Mouse (Mus musculus) limb, embryonic 14.5 days (tissue): ENCODE measurements around the gene Ctla4. TPM values are rescaled to one million over a fixed set of nuclear protein-coding genes. Genes with fewer than 3 reads are reported as not detected.

Experiments used
- ATAC-seq: fragments of 200-750 bp; cut with Nextera tagmentation; 2 replicates; pipeline ENCODE4 v1.8.0; 2017; ENCODE audit warnings: low read depth, moderate number of reproducible peaks, moderate TSS enrichment; ENCODE audit not compliant: low FRiP score
- DNase-seq: peaks from one replicate; pipeline ENCODE4 v3.0.0-alpha.2; 2015; ENCODE audit warnings: low spot score
- H3K27ac ChIP-seq: fragments of 300-500 bp; sonication (generic); replicated peaks from 2 replicates; pipeline ENCODE4 v1.5.1; 2014; ENCODE audit warnings: low read depth, mild to moderate bottlenecking, low read length, moderate library complexity, mixed read lengths
- H3K27me3 ChIP-seq: fragments of 300-500 bp; sonication (generic); 2 replicates; pipeline ENCODE4 v1.6.1; 2014; ENCODE audit warnings: low read length, mixed read lengths; ENCODE audit not compliant: control insufficient read depth, insufficient read depth
- H3K36me3 ChIP-seq: fragments of 300-500 bp; sonication (generic); 2 replicates; pipeline ENCODE4 v1.6.1; 2014; ENCODE audit warnings: mild to moderate bottlenecking, low read length, moderate library complexity, mixed read lengths; ENCODE audit not compliant: control insufficient read depth, insufficient read depth
- H3K4me1 ChIP-seq: fragments of 300-500 bp; sonication (generic); 2 replicates; pipeline ENCODE4 v1.6.1; 2014; ENCODE audit warnings: antibody characterized with exemption, low read length, mixed read lengths; ENCODE audit not compliant: control insufficient read depth, insufficient read depth
- H3K4me2 ChIP-seq: fragments of 300-500 bp; sonication (generic); replicated peaks from 2 replicates; pipeline ENCODE4 v1.6.1; 2014; ENCODE audit warnings: low read depth, mild to moderate bottlenecking, low read length, moderate library complexity; ENCODE audit not compliant: severe bottlenecking
- H3K4me3 ChIP-seq: fragments of 300-500 bp; sonication (generic); replicated peaks from 2 replicates; pipeline ENCODE4 v1.5.1; 2014; ENCODE audit warnings: low read length
- H3K9ac ChIP-seq: fragments of 300-500 bp; sonication (generic); 2 replicates; pipeline ENCODE4 v1.6.1; 2014; ENCODE audit warnings: mild to moderate bottlenecking, low read depth, low read length, moderate library complexity; ENCODE audit not compliant: severe bottlenecking
- H3K9me3 ChIP-seq: fragments of 300-500 bp; sonication (generic); 2 replicates; pipeline ENCODE4 v1.6.1; 2016; ENCODE audit warnings: low read length; ENCODE audit not compliant: control insufficient read depth
- POLR2A ChIP-seq: fragments of 200-500 bp; IDR thresholded peaks from 2 replicates; pipeline ENCODE4 v1.8.0; 2012; ENCODE audit warnings: inconsistent platforms, mild to moderate bottlenecking, moderate library complexity, borderline replicate concordance; ENCODE audit not compliant: insufficient read depth, insufficient read length; ENCODE audit errors: extremely low read depth
- WGBS: fragments of 180-500 bp; shearing (Covaris S2); extraction: QIAGEN DNeasy Blood & Tissue Kit; methylation state at CpG from one replicate; pipeline ENCODE4 v1.1.7; 2014; 5-methylcytosine and 5-hydroxymethylcytosine counted together
- polyA plus RNA-seq, 2 experiments: library from polyadenylated mRNA; depleted of rRNA in 1 of 2; stranded (reverse) in 1 of 2; unstranded in 1 of 2; fragments of >200 nt; fragmentation: Nextera tagmentation in 1 of 2; extraction: Ambion mirVana in 1 of 2; gene quantifications; 2 replicates each; pipeline versions ENCODE4 v1.2.1 to v1.2.3; 2012 to 2014

Ctla4 gene
- 0.26 and 0.33 TPM in 2 replicates for polyA plus RNA-seq (2012; rRNA removed)
- polyA plus RNA-seq (2014; fragmentation: Nextera tagmentation; extraction: Ambion mirVana), result 0.34 and 0.40 TPM in 2 replicates

- Histone ChIP-seq H3K27me3 (no peaks in the 10 kb centered on the region), H3K4me2 (no peak within 1 kb of the TSS), H3K27ac (no peak within 1 kb of the TSS), H3K9me3 (no peaks in the 10 kb centered on the region), H3K36me3 (no peaks in the 10 kb centered on the region), H3K4me3 (no peak within 1 kb of the TSS), H3K4me1 (no peaks in the 10 kb centered on the region), H3K9ac (no peak within 1 kb of the TSS)
- ATAC-seq (no peak), DNase-seq (no peak)
- 79% methylated on average over 7 of the region's 7 CpGs for WGBS
- no peak for TF ChIP-seq POLR2A
Observed at GRCm38 (mm10) chr1:60886981-60887380, at the start of gene Ctla4. Ctla4 (plus strand) TSS chr1:60887000.

- H3K36me3 ChIP-seq, result no peaks in the 10 kb centered on the region
- H3K4me2 ChIP-seq, result no peak overlapping the region
- ATAC-seq (no peak), DNase-seq (no peak)
- no peaks in the 10 kb centered on the region for H3K4me1 ChIP-seq
- H3K9me3 ChIP-seq, result no peaks in the 10 kb centered on the region
- no peaks in the 10 kb centered on the region for H3K27me3 ChIP-seq
- TF ChIP-seq POLR2A, result no peak
- H3K4me3 ChIP-seq, result no peak overlapping the region
- 79% methylated on average over 1 of the region's 1 CpGs for WGBS
- no peak overlapping the region for H3K9ac ChIP-seq
- H3K27ac ChIP-seq, result no peak overlapping the region
Observed at GRCm38 (mm10) chr1:60839161-60839560, 47.6 kb upstream of the Ctla4 start.

- H3K27ac ChIP-seq, result no peak overlapping the region
- TF ChIP-seq POLR2A, result no peak
- H3K9ac ChIP-seq, result no peak overlapping the region
- no peaks in the 10 kb centered on the region for H3K27me3 ChIP-seq
- DNase-seq (no peak), ATAC-seq (no peak)
- WGBS, result 79% methylated on average over 6 of the region's 7 CpGs
- H3K4me2 ChIP-seq, result no peak overlapping the region
- no peaks in the 10 kb centered on the region for H3K36me3 ChIP-seq
- H3K4me1 ChIP-seq, result no peaks in the 10 kb centered on the region
- H3K9me3 ChIP-seq, result no peaks in the 10 kb centered on the region
- H3K4me3 ChIP-seq, result no peak overlapping the region
Observed at GRCm38 (mm10) chr1:60845318-60846060, 41.3 kb upstream of the Ctla4 start.

- 75% methylated on average over 4 of the region's 4 CpGs for WGBS
- H3K27me3 ChIP-seq, result no peaks in the 10 kb centered on the region
- H3K27ac ChIP-seq, result no peak overlapping the region
- H3K9me3 ChIP-seq, result no peaks in the 10 kb centered on the region
- ATAC-seq (no peak), DNase-seq (no peak)
- H3K4me2 ChIP-seq, result no peak overlapping the region
- no peaks in the 10 kb centered on the region for H3K4me1 ChIP-seq
- no peak for TF ChIP-seq POLR2A
- no peak overlapping the region for H3K4me3 ChIP-seq
- no peaks in the 10 kb centered on the region for H3K36me3 ChIP-seq
- no peak overlapping the region for H3K9ac ChIP-seq
Observed at GRCm38 (mm10) chr1:60846616-60847275, 40.1 kb upstream of the Ctla4 start.

- DNase-seq (no peak), ATAC-seq (no peak)
- no peaks in the 10 kb centered on the region for H3K9me3 ChIP-seq
- H3K36me3 ChIP-seq, result no peaks in the 10 kb centered on the region
- H3K4me1 ChIP-seq, result no peaks in the 10 kb centered on the region
- H3K27me3 ChIP-seq, result no peaks in the 10 kb centered on the region
- no peak overlapping the region for H3K4me2 ChIP-seq
- TF ChIP-seq POLR2A, result no peak
- no peak overlapping the region for H3K4me3 ChIP-seq
- 90% methylated on average over 2 of the region's 2 CpGs for WGBS
- no peak overlapping the region for H3K9ac ChIP-seq
- no peak overlapping the region for H3K27ac ChIP-seq
Observed at GRCm38 (mm10) chr1:60849112-60849511, 37.7 kb upstream of the Ctla4 start.
